Mouse (Mus musculus): ENCODE results near the gene Lrp8. TPM values are rescaled to one million over a fixed set of nuclear protein-coding genes. Genes with fewer than 3 reads are reported as not detected.
A peak's percentile ranks its signal among the peaks of the same experiment; 100 is the strongest.

Lrp8 gene
- polyA plus RNA-seq, 1 experiment from 2014 or later = 0.82 TPM

- no peak for TF ChIP-seq CTCF (IDR thresholded peaks at IDR 0.05; ENCODE audit: low read depth)
- H3K9me3 ChIP-seq (replicated peaks; ENCODE audit: low read length) = no peaks in the 10 kb centered on the region
- no peaks in the 10 kb centered on the region for H3K27me3 ChIP-seq (ENCODE audit: insufficient read depth, low read length)
- H3K36me3 ChIP-seq (ENCODE audit: insufficient read depth, low read length) = no peaks in the 10 kb centered on the region
- no peak for ATAC-seq (replicated peaks; ENCODE audit: low FRiP score, low read depth)
- 47% methylated on average over 2 of the region's 2 CpGs for WGBS
- no peaks in the 10 kb centered on the region; the same call in 1 of the 2 replicates for H3K4me1 ChIP-seq (replicated peaks; ENCODE audit: insufficient read depth, low read length)
- H3K9ac ChIP-seq (ENCODE audit: low read depth, low read length) = no peak overlapping the region
- H3K27ac ChIP-seq = no peak overlapping the region
- no peak for DNase-seq (ENCODE audit: low spot score)
- H3K4me3 ChIP-seq (replicated peaks; ENCODE audit: low read depth, low read length) = no peak overlapping the region
- H3K4me2 ChIP-seq (ENCODE audit: low read length) = no peak overlapping the region
These were observed 27.6 kb downstream of the Lrp8 start for GRCm38 (mm10) chr4:107829675-107830074.

GRCm38 (mm10) chr4:107830189-107830588 lies 28.1 kb downstream of the Lrp8 start:
- no peak overlapping the region for H3K9ac ChIP-seq (ENCODE audit: low read depth, low read length)
- 57% methylated on average over 10 of the region's 10 CpGs for WGBS
- no peaks in the 10 kb centered on the region; the same call in 1 of the 2 replicates for H3K4me1 ChIP-seq (replicated peaks; ENCODE audit: insufficient read depth, low read length)
- no peaks in the 10 kb centered on the region for H3K9me3 ChIP-seq (replicated peaks; ENCODE audit: low read length)
- DNase-seq (ENCODE audit: low spot score) (no peak), ATAC-seq (replicated peaks; ENCODE audit: low FRiP score, low read depth) (no peak)
- no peak for TF ChIP-seq CTCF (IDR thresholded peaks at IDR 0.05; ENCODE audit: low read depth)
- H3K4me2 ChIP-seq (ENCODE audit: low read length) = no peak overlapping the region
- no peak overlapping the region for H3K27ac ChIP-seq
- no peaks in the 10 kb centered on the region for H3K36me3 ChIP-seq (ENCODE audit: insufficient read depth, low read length)
- H3K27me3 ChIP-seq (ENCODE audit: insufficient read depth, low read length) = no peaks in the 10 kb centered on the region
- H3K4me3 ChIP-seq (replicated peaks; ENCODE audit: low read depth, low read length) = no peak overlapping the region

- whole genome bisulfite sequencing = 60% methylated on average over 7 of the region's 7 CpGs
- ATAC-seq (replicated peaks; ENCODE audit: low FRiP score, low read depth) (no peak), DNase-seq (ENCODE audit: low spot score) (no peak)
- H3K36me3 ChIP-seq (ENCODE audit: insufficient read depth, low read length) = no peaks in the 10 kb centered on the region
- no peak for TF ChIP-seq CTCF (IDR thresholded peaks at IDR 0.05; ENCODE audit: low read depth)
- H3K4me2 ChIP-seq (ENCODE audit: low read length) = no peak overlapping the region
- no peaks in the 10 kb centered on the region for H3K9me3 ChIP-seq (replicated peaks; ENCODE audit: low read length)
- H3K27ac ChIP-seq = no peak overlapping the region
- H3K27me3 ChIP-seq (ENCODE audit: insufficient read depth, low read length) = no peaks in the 10 kb centered on the region
- H3K4me3 ChIP-seq (replicated peaks; ENCODE audit: low read depth, low read length) = no peak overlapping the region
- no peaks in the 10 kb centered on the region; the same call in 1 of the 2 replicates for H3K4me1 ChIP-seq (replicated peaks; ENCODE audit: insufficient read depth, low read length)
- no peak overlapping the region for H3K9ac ChIP-seq (ENCODE audit: low read depth, low read length)
These were observed 28.8 kb downstream of the Lrp8 start for GRCm38 (mm10) chr4:107830821-107831221.

GRCm38 (mm10) chr4:107831678-107832077 lies 29.6 kb downstream of the Lrp8 start:
- H3K27me3 ChIP-seq (ENCODE audit: insufficient read depth, low read length) = no peaks in the 10 kb centered on the region
- H3K36me3 ChIP-seq (ENCODE audit: insufficient read depth, low read length) = no peaks in the 10 kb centered on the region
- no peak overlapping the region for H3K4me2 ChIP-seq (ENCODE audit: low read length)
- no peak overlapping the region for H3K27ac ChIP-seq
- H3K9ac ChIP-seq (ENCODE audit: low read depth, low read length) = no peak overlapping the region
- DNase-seq (ENCODE audit: low spot score) (no peak), ATAC-seq (replicated peaks; ENCODE audit: low FRiP score, low read depth) (no peak)
- no peaks in the 10 kb centered on the region for H3K9me3 ChIP-seq (replicated peaks; ENCODE audit: low read length)
- WGBS = 88% methylated on average over 6 of the region's 6 CpGs
- H3K4me3 ChIP-seq (replicated peaks; ENCODE audit: low read depth, low read length) = no peak overlapping the region
- no peaks in the 10 kb centered on the region; the same call in 1 of the 2 replicates for H3K4me1 ChIP-seq (replicated peaks; ENCODE audit: insufficient read depth, low read length)
- TF ChIP-seq CTCF (IDR thresholded peaks at IDR 0.05; ENCODE audit: low read depth) = no peak

GRCm38 (mm10) chr4:107833525-107833924 lies 31.5 kb downstream of the Lrp8 start:
- no peak for DNase-seq (ENCODE audit: low spot score)
- Histone ChIP-seq H3K4me3 (replicated peaks; ENCODE audit: low read depth, low read length) (no peak overlapping the region), H3K27ac (no peak overlapping the region), H3K9ac (ENCODE audit: low read depth, low read length) (no peak overlapping the region), H3K36me3 (ENCODE audit: insufficient read depth, low read length) (no peaks in the 10 kb centered on the region), H3K4me2 (ENCODE audit: low read length) (no peak overlapping the region), H3K9me3 (replicated peaks; ENCODE audit: low read length) (no peaks in the 10 kb centered on the region), H3K27me3 (ENCODE audit: insufficient read depth, low read length) (no peaks in the 10 kb centered on the region), H3K4me1 (replicated peaks; ENCODE audit: insufficient read depth, low read length) (no peaks in the 10 kb centered on the region; the same call in 1 of the 2 replicates)
- 80% methylated on average over 5 of the region's 5 CpGs for WGBS
- TF ChIP-seq CTCF (IDR thresholded peaks at IDR 0.05; ENCODE audit: low read depth) = no peak
- no peak for ATAC-seq (replicated peaks; ENCODE audit: low FRiP score, low read depth)

- H3K27me3 ChIP-seq (ENCODE audit: insufficient read depth, low read length) = no peaks in the 10 kb centered on the region
- TF ChIP-seq CTCF (IDR thresholded peaks at IDR 0.05; ENCODE audit: low read depth) = no peak
- ATAC-seq (replicated peaks; ENCODE audit: low FRiP score, low read depth) (0 out of 2 replicates have a peak, but pooled peaks have one; percentile 61), DNase-seq (ENCODE audit: low spot score) (peak; percentile 46)
- H3K4me1 ChIP-seq (replicated peaks; ENCODE audit: insufficient read depth, low read length) = no peaks in the 10 kb centered on the region
- H3K4me3 ChIP-seq (replicated peaks; ENCODE audit: low read depth, low read length) = no peak overlapping the region
- 51% methylated on average over 22 of the region's 22 CpGs for WGBS
- no peak overlapping the region for H3K9ac ChIP-seq (ENCODE audit: low read depth, low read length)
- H3K4me2 ChIP-seq (ENCODE audit: low read length) = no peak overlapping the region
- no peak overlapping the region for H3K27ac ChIP-seq
- H3K9me3 ChIP-seq (replicated peaks; ENCODE audit: low read length) = no peaks in the 10 kb centered on the region
- H3K36me3 ChIP-seq (ENCODE audit: insufficient read depth, low read length) = no peaks in the 10 kb centered on the region
These were observed 32.7 kb downstream of the Lrp8 start for GRCm38 (mm10) chr4:107834643-107835314.
